Mouse (Mus musculus) urinary bladder, postnatal 14 days (tissue): Measurements from ENCODE around the gene Ube2a.
A peak's percentile ranks its signal among the peaks of the same experiment; 100 is the strongest.

ENCODE experiments used
- DNase-seq: peaks from one replicate; pipeline ENCODE4 v3.0.0; 2021; ENCODE audit warnings: low spot score

The Ube2a gene

DNA sequence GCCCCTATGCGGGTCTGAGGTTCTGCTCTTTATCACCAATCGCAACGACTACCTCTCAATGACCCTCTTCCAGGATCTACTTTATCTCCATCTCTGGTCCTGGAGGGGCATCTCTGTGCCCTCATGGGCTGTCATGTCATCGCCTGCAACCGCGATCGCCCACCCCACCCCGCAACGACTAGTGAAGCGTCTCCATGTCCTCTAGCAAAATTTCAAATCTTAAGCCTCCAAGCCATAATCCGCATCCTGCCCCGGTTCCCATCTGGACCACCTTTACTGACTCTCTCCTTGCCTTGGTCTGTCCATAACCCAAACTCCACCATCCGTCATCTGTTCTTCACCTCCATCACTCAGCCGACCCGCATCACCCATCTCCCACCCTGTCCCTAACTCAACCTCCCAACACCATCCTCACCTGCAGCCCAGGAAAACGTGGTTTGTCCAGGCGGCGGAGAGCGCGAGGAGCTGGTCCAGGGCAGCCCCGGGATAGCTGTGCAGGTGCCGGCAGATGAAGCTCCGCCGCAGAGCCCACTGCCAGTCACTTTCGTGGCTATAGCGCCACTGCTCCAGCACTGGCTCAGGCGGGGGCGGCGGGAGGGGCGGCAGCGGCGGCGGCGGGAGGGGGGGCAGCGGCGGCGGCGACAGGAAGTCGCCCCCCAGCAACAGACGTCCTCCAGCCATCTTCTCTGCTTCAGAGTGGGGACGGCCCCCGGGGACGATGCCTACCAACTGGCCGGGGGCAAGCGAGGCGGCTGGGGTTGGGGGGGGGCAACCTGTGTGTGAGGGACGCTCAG, 28.8 kb downstream of the Ube2a start, which contains the start of gene Nkrf:
Gene Nkrf (minus strand): TSS at position 579 of the 794 bp plus-strand sequence.
- DNase-seq: no peak

GRCm38 (mm10) chrX:36903115-36903768, 29.5 kb downstream of the Ube2a start:
- DNase-seq: peak; percentile 91

DNA sequence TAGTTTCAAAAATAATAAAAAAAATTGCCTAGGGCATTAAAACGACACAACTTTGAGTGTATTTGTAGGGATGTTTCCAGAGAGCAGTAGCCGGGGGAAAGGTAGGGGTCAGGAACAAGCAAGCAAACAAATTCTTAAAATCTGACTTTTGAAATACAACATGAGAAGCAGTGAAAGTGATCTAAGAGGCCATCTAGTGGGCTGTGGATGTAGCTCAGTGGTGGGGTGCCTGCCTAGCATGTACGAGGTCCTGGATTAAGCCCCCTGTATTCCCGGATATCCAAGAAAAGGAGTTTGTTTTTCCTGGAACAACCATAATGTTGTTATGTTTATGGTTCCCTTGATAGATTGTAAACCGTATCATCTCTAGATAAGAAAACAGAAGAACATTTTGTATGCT, 32.8 kb downstream of the Ube2a start:
- DNase-seq: no peak

- DNase-seq: peak; percentile 46
Measured at GRCm38 (mm10) chrX:36911343-36911742, 37.6 kb downstream of the Ube2a start.

DNA sequence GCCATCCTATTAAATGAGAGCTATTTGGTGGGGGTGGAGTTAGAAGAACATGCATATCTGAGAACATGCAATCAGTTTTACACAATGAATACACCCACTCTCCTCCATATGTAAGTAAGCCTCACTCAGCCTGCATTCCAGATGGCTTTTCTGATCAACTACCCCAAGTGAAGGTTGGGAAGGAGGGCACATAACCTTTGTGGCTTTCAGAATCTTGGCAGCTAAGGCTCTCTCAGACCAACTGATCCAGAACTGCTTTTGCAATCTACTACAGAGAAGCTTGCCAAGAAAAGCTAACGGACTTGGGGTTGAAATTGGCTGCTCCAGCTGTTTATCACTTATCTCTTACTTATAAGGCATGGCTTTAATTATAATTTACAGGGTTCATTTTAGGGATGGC, 44.0 kb downstream of the Ube2a start:
- DNase-seq: no peak

GRCm38 (mm10) chrX:36921346-36921745, 47.6 kb downstream of the Ube2a start:
- DNase-seq: no peak

DNA sequence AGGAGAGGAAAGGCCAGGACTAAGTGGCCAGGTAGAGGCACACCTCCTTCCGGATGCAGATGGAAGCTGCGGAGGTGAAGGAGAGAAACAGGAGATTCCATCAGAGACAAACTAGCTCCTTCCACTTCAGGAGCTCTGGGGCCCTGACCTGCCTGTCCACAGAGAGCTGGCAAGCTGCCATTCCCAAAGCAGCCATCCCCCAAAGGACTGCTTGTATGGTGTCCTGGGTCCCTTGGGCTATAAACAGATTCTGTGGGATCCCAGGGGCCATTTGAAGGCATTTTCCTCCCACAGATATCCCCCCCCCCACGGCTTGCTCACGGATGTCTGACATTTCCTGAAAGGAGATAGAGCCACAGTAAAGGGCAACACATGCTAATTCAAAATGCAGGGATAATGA, 55.1 kb downstream of the Ube2a start:
- DNase-seq: no peak

DNA sequence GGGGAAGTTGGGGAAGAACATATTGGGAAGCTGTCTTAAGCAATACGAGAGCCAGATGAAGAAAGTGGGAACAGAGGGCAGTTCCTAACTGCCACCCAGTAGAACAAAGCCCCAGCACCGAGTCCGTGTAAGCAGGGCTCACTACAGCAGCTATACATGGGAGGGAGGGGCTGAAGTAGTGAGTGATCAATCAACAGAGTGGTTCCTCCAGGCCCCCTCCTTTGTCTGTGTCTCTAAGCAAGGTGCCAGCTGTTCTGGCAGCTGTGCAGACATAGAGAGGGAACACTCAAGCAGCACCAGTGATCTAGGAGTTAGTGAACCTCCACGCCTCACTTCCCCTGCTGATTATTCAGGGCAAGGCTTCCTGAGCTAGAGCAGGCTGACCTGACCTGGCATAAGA, 56.0 kb downstream of the Ube2a start:
- DNase-seq: no peak

DNA sequence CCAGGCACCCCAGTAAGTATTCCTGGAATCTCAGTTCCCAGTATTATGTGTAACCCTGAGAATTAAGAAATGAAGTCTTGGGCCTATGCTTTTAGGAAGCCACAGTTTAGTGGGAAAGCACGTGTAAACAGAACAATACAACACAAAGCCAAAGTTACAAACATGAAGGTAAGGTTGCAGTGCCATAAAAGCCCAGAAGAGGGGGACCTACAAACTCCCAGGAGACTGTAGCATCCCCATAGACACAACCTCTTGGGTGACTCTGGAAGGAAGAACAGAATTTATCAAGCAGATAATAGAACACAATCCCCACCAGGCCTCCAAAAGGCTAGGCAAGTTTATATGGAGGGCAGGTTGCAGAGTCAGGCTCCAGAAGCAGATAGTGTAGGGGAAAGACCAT, 56.9 kb downstream of the Ube2a start:
- DNase-seq: no peak
